Mouse (Mus musculus) heart, embryonic 15.5 days (tissue): ENCODE data around the gene Spc24. TPM values are rescaled to one million over a fixed set of nuclear protein-coding genes. Genes with fewer than 3 reads are reported as not detected.
"Not testable (repeated sequence)": the region's sequence is repeated elsewhere in the genome, so short reads cannot be mapped to it uniquely, and the experiment has no call there.

Source experiments
- ATAC-seq: fragments of 200-750 bp; cut with Nextera tagmentation; replicated peaks from 2 replicates; pipeline ENCODE4 v1.8.0; 2017; ENCODE audit warnings: low read depth, moderate TSS enrichment; ENCODE audit not compliant: insufficient number of reproducible peaks, insufficient read depth, low FRiP score
- H3K27ac ChIP-seq: fragments of 300-500 bp; sonication (generic); 2 replicates; pipeline ENCODE4 v1.5.1; 2015; ENCODE audit warnings: mild to moderate bottlenecking, inconsistent platforms
- H3K27me3 ChIP-seq: fragments of 300-500 bp; sonication (generic); 2 replicates; pipeline ENCODE4 v1.6.1; 2015; ENCODE audit warnings: inconsistent platforms
- H3K36me3 ChIP-seq: fragments of 300-500 bp; sonication (generic); 2 replicates; pipeline ENCODE4 v1.6.1; 2015; ENCODE audit warnings: mild to moderate bottlenecking, inconsistent platforms
- H3K4me1 ChIP-seq: fragments of 300-500 bp; sonication (generic); replicated peaks from 2 replicates; pipeline ENCODE4 v1.6.1; 2015; ENCODE audit warnings: inconsistent platforms
- H3K4me2 ChIP-seq: fragments of 300-500 bp; sonication (generic); 2 replicates; pipeline ENCODE4 v1.6.1; 2015; ENCODE audit warnings: inconsistent platforms, mild to moderate bottlenecking, moderate library complexity
- H3K4me3 ChIP-seq: fragments of 300-500 bp; sonication (generic); 2 replicates; pipeline ENCODE4 v1.5.1; 2015; ENCODE audit warnings: mild to moderate bottlenecking, inconsistent platforms
- H3K9ac ChIP-seq: fragments of 300-500 bp; sonication (generic); 2 replicates; pipeline ENCODE4 v1.6.1; 2015; ENCODE audit warnings: mild to moderate bottlenecking, inconsistent platforms
- H3K9me3 ChIP-seq: fragments of 300-500 bp; sonication (generic); replicated peaks from 2 replicates; pipeline ENCODE4 v1.6.1; 2016; ENCODE audit warnings: inconsistent platforms
- WGBS: fragments of 180-500 bp; shearing (Covaris S2); methylation state at CpG from one replicate; pipeline ENCODE4 v1.1.7; 2015; ENCODE audit warnings: mixed read lengths; 5-methylcytosine and 5-hydroxymethylcytosine counted together
- polyA plus RNA-seq: library from polyadenylated mRNA; unstranded; fragments of >200 nt; fragmentation: Nextera tagmentation; extraction: Ambion mirVana; gene quantifications from 2 replicates; pipeline ENCODE4 v1.2.1, GENCODE M21; 2015

Spc24 gene
- polyA plus RNA-seq, 1 experiment from 2014 or later, result 69.6 TPM

DNA sequence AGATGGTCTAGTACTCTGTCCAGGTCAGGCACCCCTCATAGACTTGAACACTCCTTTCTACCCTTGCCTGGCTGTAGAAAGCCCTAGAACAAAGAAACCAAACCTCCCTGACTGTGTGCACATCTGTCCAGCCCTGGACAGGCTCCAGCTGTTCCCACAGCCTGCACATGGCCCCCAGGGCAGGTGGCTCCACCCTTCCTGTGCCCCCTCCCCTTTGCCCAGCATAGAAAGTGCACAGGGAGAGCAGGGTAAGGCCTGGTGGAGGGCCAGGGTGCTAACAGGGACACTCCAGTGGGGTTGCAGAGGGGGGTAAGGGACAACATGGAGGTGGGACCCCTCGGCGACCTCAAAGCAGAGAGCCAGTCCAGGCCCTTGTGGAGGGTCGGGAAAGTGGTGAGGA is 36.2 kb upstream of the Spc24 start:
- peaks cover 29% of the 10 kb centered on the region for H3K36me3 ChIP-seq
- H3K4me3 ChIP-seq, result peak overlapping the region; percentile 88
- H3K9ac ChIP-seq, result peak overlapping the region; percentile 48
- ATAC-seq, result no peak
- peak overlapping the region; percentile 73 for H3K4me2 ChIP-seq
- H3K4me1 ChIP-seq, result peaks cover 51% of the 10 kb centered on the region
- WGBS, result 38% methylated on average over 3 of the region's 3 CpGs
- no peaks in the 10 kb centered on the region for H3K9me3 ChIP-seq
- no peaks in the 10 kb centered on the region for H3K27me3 ChIP-seq
- peak overlapping the region; percentile 96 for H3K27ac ChIP-seq

DNA sequence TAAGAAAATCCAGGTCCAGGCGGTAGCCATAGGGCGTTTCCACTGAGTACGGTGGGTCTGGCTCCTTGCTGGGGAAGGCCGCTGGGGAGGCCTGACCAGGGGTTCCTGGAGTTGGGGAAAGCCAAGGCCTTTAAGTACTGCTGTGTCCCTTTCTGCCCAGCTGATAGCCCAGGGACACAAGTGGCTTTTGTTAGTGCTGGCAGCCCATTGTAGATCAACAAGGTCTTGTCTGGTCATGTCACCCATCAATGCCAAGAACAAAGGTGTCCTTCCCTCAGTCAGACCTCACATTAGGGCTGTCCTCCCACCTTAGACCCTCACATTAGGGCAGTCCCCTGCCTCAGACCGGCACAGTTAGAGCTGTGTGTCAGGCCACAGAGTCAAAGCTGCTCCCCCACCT is 35.5 kb upstream of the Spc24 start:
- no peak overlapping the region for H3K9ac ChIP-seq
- H3K27ac ChIP-seq, result peak overlapping the region; percentile 96; the same call in 1 of the 2 replicates
- ATAC-seq, result no peak
- peak overlapping the region; percentile 88; the same call in 1 of the 2 replicates for H3K4me3 ChIP-seq
- H3K4me2 ChIP-seq, result peak overlapping the region; percentile 73
- no peaks in the 10 kb centered on the region for H3K9me3 ChIP-seq
- no peaks in the 10 kb centered on the region for H3K27me3 ChIP-seq
- 72% methylated on average over 5 of the region's 5 CpGs for WGBS
- peaks cover 29% of the 10 kb centered on the region for H3K36me3 ChIP-seq
- H3K4me1 ChIP-seq, result peaks cover 54% of the 10 kb centered on the region

DNA sequence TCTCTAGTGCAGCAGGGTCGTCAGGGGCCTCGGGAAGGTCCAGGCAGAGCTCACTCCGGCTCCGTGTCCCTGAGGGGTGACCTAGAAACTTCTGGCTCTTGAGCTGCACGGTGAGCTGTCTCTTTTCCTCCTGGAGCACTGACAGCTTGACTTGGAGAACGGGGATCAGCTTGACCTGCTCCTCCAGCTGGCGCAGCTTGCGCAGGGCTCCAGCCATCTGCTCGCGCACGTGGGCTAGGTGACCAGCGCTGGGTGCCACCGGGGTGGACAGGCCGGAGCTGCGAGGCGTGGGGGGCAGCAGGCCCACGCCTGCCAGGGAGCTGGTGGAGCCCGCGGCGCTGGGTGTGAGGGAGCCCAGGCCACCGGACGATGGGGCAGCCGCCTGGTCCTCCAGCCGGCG is 34.8 kb upstream of the Spc24 start:
- no peak overlapping the region for H3K4me3 ChIP-seq
- no peak overlapping the region for H3K4me2 ChIP-seq
- no peaks in the 10 kb centered on the region for H3K9me3 ChIP-seq
- 93% methylated on average over 20 of the region's 25 CpGs for WGBS
- peaks cover 32% of the 10 kb centered on the region for H3K36me3 ChIP-seq
- H3K27me3 ChIP-seq, result no peaks in the 10 kb centered on the region
- no peak overlapping the region for H3K9ac ChIP-seq
- H3K4me1 ChIP-seq, result peaks cover 60% of the 10 kb centered on the region
- ATAC-seq, result no peak
- no peak overlapping the region for H3K27ac ChIP-seq

DNA sequence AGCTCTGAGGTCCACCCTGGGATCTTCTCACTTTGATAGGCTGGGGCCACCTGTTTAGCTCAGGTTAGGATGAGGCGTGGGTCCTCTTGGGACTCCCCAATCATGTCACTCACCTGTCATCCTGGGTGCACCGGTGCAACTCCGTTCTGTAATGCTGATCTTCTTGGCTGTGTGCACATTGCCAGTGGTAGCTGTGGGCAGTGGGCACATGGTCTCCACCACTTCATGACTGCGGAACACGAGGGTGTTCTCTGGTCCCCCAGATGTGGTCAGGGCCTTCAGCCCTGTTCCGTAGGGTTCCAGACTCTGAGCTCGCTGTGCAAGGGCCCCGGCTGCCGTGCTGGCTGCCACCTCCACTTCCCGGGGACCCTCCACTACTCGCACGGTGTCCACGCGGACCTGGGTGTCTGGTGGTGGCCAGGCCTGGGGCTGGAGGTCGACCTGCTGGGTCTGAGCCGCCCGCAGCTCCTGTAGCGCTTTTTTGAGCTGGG is 34.3 kb upstream of the Spc24 start:
- H3K4me1 ChIP-seq, result peaks cover 62% of the 10 kb centered on the region
- no peak for ATAC-seq
- peaks cover 36% of the 10 kb centered on the region for H3K36me3 ChIP-seq
- 93% methylated on average over 18 of the region's 18 CpGs for WGBS
- H3K27me3 ChIP-seq, result no peaks in the 10 kb centered on the region
- no peak overlapping the region for H3K4me3 ChIP-seq
- H3K27ac ChIP-seq, result no peak overlapping the region
- no peaks in the 10 kb centered on the region for H3K9me3 ChIP-seq
- no peak overlapping the region for H3K9ac ChIP-seq
- no peak overlapping the region for H3K4me2 ChIP-seq

DNA sequence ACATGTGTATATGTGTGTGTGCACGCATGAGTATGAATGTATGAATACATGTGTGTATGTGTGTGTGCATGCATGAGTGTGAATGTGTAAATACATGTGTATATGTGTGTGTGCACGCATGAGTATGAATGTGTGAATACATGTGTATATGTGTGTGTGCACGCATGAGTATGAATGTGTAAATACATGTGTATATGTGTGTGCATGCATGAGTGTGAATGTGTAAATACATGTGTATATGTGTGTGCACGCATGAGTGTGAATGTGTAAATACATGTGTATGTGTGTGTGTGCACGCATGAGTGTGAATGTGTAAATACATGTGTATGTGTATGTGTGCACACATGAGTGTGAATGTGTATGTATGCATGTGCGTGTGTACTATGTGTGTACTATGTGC is 33.4 kb upstream of the Spc24 start:
- peaks cover 45% of the 10 kb centered on the region for H3K36me3 ChIP-seq
- H3K9ac ChIP-seq, ATAC-seq, H3K9me3 ChIP-seq, H3K4me3 ChIP-seq, H3K27me3 ChIP-seq, H3K27ac ChIP-seq, H3K4me2 ChIP-seq: not testable (repeated sequence)
- peaks cover 61% of the 10 kb centered on the region for H3K4me1 ChIP-seq
- WGBS, result 95% methylated on average over 6 of the region's 6 CpGs

DNA sequence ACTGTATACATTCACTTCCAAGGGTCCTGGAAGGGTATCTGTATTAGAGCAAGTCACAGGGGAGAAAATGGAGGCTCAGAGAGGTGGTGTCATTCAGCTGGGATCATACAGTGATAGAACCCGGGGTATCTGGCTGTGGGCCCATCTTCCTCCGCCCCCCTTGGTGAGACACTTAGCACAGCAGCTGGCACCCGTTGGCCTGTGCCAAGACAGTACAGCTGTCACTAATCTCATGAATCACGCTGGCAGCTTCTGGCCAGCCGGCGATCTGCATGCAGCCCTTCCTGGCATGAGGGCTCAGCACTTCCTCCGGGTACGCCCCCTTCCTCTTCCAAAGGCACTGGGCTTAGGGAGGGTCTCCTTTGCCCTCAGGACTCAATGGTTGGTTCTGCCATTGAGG is 32.5 kb upstream of the Spc24 start:
- no peak for ATAC-seq
- Histone ChIP-seq H3K9me3 (no peaks in the 10 kb centered on the region), H3K9ac (peak overlapping the region; percentile 12; the same call in 1 of the 2 replicates), H3K27me3 (no peaks in the 10 kb centered on the region), H3K36me3 (peaks cover 45% of the 10 kb centered on the region), H3K27ac (peak overlapping the region; percentile 77), H3K4me3 (0 out of 2 replicates have a peak overlapping the region, but pooled peaks have one; percentile 10), H3K4me2 (peak overlapping the region; percentile 46), H3K4me1 (peaks cover 68% of the 10 kb centered on the region)
- WGBS, result 25% methylated on average over 8 of the region's 8 CpGs

DNA sequence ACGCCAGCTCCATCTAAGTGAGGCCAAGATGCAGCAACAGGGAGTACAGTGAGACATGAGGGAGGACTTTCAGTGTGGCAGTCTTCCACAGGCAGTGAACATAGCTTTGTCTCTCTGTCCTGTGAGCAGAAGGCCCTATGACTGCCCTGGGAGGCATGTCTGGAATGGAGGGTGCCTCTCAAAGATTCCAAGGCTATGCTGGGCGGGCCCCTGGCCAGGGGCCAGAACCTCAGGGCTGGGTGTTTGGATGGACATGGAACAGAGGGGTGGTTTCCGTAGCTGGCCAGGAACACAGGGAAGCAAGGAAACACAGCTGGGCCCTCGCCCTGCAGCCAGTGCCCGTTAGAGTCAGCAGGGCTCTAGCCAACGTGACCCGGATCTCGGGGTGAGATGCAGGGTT is 31.8 kb upstream of the Spc24 start:
- H3K4me3 ChIP-seq, result 0 out of 2 replicates have a peak overlapping the region, but pooled peaks have one; percentile 10
- H3K27ac ChIP-seq, result peak overlapping the region; percentile 77
- H3K36me3 ChIP-seq, result peaks cover 49% of the 10 kb centered on the region
- H3K9me3 ChIP-seq, result no peaks in the 10 kb centered on the region
- H3K4me1 ChIP-seq, result peaks cover 68% of the 10 kb centered on the region
- no peaks in the 10 kb centered on the region for H3K27me3 ChIP-seq
- H3K4me2 ChIP-seq, result peak overlapping the region; percentile 46
- peak; percentile 84 for ATAC-seq
- 36% methylated on average over 8 of the region's 8 CpGs for WGBS
- no peak overlapping the region for H3K9ac ChIP-seq

DNA sequence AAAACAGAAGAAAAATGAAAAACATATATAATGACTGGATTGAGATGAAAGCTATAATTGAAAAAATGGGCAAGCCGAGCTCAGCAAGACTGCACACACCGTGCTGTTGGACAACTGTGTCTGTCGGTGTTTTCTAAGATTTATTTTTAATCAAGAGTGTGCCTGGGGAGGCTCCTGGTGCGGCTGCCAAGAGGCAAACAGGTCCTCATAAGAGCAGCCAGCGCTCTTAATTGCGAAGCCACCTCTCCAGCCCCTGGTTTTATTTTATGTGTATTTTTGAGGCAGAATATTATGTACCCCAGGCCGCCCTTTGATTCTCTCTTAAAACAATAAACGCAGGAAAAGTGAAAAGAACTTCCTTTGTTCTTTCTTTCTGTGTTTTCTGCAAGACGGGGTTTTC is 28.1 kb upstream of the Spc24 start:
- H3K9ac ChIP-seq, result no peak overlapping the region
- peaks cover 54% of the 10 kb centered on the region for H3K4me1 ChIP-seq
- 46% methylated on average over 9 of the region's 9 CpGs for WGBS
- H3K4me3 ChIP-seq, result no peak overlapping the region
- peaks cover 33% of the 10 kb centered on the region for H3K36me3 ChIP-seq
- no peaks in the 10 kb centered on the region for H3K27me3 ChIP-seq
- no peak for ATAC-seq
- no peaks in the 10 kb centered on the region for H3K9me3 ChIP-seq
- peak overlapping the region; percentile 36 for H3K27ac ChIP-seq
- H3K4me2 ChIP-seq, result no peak overlapping the region

DNA sequence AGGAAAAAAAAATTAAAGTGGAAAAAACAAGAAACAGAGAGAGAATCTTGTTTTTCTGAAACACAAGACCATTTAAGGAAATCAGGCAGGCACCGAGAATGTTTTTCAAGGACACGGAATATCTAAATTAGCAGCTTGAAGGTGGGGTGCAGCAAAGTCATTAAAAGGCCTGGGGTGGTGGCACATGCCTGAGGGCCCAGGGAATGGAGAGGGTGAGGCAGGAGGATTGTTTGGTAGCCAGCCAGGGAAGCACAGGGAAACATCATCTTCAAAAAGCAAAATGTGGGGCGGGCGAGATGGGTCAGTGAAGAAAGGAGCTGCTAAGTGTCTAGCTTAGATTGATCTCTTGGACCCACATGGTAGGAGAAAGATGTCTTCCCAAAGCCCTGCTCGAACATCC is 27.6 kb upstream of the Spc24 start:
- Histone ChIP-seq H3K4me1 (peaks cover 52% of the 10 kb centered on the region), H3K9me3 (no peaks in the 10 kb centered on the region), H3K27ac (peak overlapping the region; percentile 36), H3K36me3 (peaks cover 27% of the 10 kb centered on the region), H3K27me3 (no peaks in the 10 kb centered on the region), H3K4me3 (no peak overlapping the region), H3K4me2 (no peak overlapping the region), H3K9ac (no peak overlapping the region)
- no peak for ATAC-seq
- 74% methylated on average over 5 of the region's 5 CpGs for WGBS

DNA sequence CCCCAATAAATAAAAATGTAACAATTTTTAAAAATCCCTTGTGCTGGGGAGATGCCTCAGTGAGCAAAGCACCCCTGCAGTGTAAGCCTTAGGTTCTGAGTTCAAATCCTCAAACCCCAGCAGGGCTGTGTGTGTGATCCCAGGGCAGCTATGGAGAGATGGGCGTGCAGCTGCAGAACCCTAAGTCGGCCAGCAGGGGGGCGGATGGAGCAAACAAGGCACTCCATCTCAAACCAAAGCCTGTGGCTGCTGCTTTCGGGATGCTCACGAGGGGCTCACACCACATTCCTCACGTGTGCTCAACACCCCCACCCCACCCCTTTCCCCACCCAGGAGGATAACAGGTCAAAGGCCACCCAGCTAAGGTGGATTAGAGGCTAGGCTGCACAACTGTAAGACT is 26.8 kb upstream of the Spc24 start:
- no peaks in the 10 kb centered on the region for H3K9me3 ChIP-seq
- WGBS, result 21% methylated on average over 6 of the region's 6 CpGs
- H3K4me3 ChIP-seq, result no peak overlapping the region
- H3K36me3 ChIP-seq, result peaks cover 26% of the 10 kb centered on the region
- H3K4me2 ChIP-seq, result no peak overlapping the region
- ATAC-seq, result no peak
- H3K4me1 ChIP-seq, result peaks cover 51% of the 10 kb centered on the region
- H3K9ac ChIP-seq, result no peak overlapping the region
- H3K27ac ChIP-seq, result peak overlapping the region; percentile 36; the same call in 1 of the 2 replicates
- H3K27me3 ChIP-seq, result no peaks in the 10 kb centered on the region

DNA sequence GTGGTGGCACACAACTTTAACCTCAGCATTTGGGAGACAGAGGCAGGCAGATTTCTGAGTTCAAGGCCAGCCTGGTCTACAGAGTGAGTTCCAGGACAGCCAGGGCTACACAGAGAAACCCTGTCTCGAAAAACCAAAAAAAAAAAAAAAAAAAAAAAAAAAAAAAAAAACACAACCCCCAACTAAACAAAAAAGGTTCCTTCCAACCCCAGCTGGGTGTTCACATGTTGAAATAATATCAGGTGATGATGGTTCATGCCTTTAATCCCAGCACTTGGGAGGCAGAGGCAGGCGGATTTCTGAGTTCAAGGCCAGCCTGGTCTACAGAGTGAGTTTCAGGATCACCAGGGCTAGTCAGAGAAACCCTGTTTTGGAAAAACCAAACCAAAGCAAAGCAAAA is 26.2 kb upstream of the Spc24 start:
- peaks cover 31% of the 10 kb centered on the region for H3K36me3 ChIP-seq
- H3K4me3 ChIP-seq, H3K4me2 ChIP-seq, H3K27me3 ChIP-seq, H3K9me3 ChIP-seq, H3K27ac ChIP-seq, ATAC-seq, H3K9ac ChIP-seq: not testable (repeated sequence)
- H3K4me1 ChIP-seq, result peaks cover 51% of the 10 kb centered on the region
- WGBS, result 57% methylated on average over 2 of the region's 2 CpGs

DNA sequence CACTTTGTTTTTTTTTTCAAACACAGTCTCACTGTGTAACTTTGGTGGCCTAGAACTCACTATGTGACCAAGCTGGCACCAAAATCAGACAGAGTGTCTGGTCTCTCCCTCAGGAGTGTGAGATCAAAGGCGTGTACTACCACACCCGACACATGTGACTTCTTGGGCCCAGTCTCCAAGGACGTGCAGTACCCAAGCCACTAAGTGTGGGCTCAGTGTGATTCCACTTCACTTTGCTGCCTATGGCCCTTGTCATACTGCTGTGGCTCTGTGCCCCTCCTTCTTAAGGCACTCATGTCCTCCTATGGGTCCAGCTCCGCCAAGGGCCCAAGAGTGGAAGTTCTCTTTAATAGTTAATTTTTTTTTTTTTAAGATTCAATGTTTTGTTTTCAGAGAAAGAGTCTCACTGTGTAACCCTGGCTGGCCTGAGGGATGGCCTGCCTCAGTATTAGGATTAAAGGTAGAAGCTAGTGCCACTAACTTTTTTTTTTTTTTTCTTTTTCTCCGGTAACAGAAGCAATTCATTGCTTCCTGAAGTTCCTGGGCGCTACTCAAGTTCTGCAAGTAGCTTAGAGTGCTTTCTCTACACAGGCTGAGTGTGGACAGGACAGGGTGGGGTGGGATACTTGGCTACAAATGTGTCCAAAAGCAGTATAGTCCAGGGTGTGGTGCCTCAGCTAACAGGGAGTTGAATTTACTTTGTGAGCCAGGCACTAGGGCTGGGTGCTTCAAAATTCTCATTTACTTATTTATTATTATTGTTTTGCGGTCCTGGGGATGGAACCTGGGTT is 24.6 kb upstream of the Spc24 start:
- Histone ChIP-seq H3K27me3 (no peaks in the 10 kb centered on the region), H3K4me3 (no peak overlapping the region), H3K4me1 (peaks cover 41% of the 10 kb centered on the region), H3K4me2 (no peak overlapping the region), H3K27ac (peak overlapping the region; percentile 4; the same call in 1 of the 2 replicates), H3K9ac (no peak overlapping the region), H3K9me3 (no peaks in the 10 kb centered on the region), H3K36me3 (peaks cover 36% of the 10 kb centered on the region)
- no peak for ATAC-seq
- WGBS, result 88% methylated on average over 7 of the region's 7 CpGs
